Mouse (Mus musculus) heart, postnatal 0 days (tissue): ENCODE measurements around the gene Tfpi.

Source experiments
- CTCF ChIP-seq: IDR thresholded peaks from 2 replicates; pipeline ENCODE4 v1.5.1; 2016; ENCODE audit warnings: antibody characterized with exemption, control low read depth, low read depth
- EP300 ChIP-seq: IDR thresholded peaks from 2 replicates; pipeline ENCODE4 v1.6.1; 2016; ENCODE audit warnings: antibody characterized with exemption, low read depth

GRCm38 (mm10) chr2:84467391-84467790, 9.2 kb downstream of the Tfpi start:
- no peak for TF ChIP-seq EP300
- no peak for TF ChIP-seq CTCF
